Mouse (Mus musculus): Measurements from ENCODE around the gene Atrip.

- TF ChIP-seq POLR2A (IDR thresholded peaks at IDR 0.05; ENCODE audit: extremely low read depth, insufficient read depth, low read length) = no peak
- no peak for TF ChIP-seq CTCF (IDR thresholded peaks at IDR 0.05; ENCODE audit: extremely low read depth, insufficient read depth, low read length)
These were observed 21.4 kb upstream of the Atrip start, which contains the start of gene Plxnb1 for GRCm38 (mm10) chr9:109095137-109095982.

All from cortical plate, adult 2 months (tissue).